Mouse (Mus musculus): ENCODE data around the gene Soat2. TPM values are rescaled to one million over a fixed set of nuclear protein-coding genes. Genes with fewer than 3 reads are reported as not detected.

Gene Soat2
- polyA plus RNA-seq, 1 experiment from 2014 or later, result 0.42 TPM

- WGBS, result 69% methylated on average over 6 of the region's 6 CpGs
Measured at GRCm38 (mm10) chr15:102188883-102189282, 38.6 kb downstream of the Soat2 start.

GRCm38 (mm10) chr15:102191699-102192098, 41.4 kb downstream of the Soat2 start:
- Histone ChIP-seq H3K4me2 (ENCODE audit: low read depth, low read length) (no peak overlapping the region), H3K4me3 (ENCODE audit: low read length) (no peak overlapping the region), H3K9me3 (replicated peaks; ENCODE audit: control insufficient read depth, low read length) (no peaks in the 10 kb centered on the region), H3K4me1 (ENCODE audit: control insufficient read depth, insufficient read depth, low read length) (no peaks in the 10 kb centered on the region), H3K9ac (ENCODE audit: low read length) (no peak overlapping the region), H3K27ac (ENCODE audit: low read length) (no peak overlapping the region), H3K36me3 (ENCODE audit: control insufficient read depth, insufficient read depth) (no peaks in the 10 kb centered on the region), H3K27me3 (ENCODE audit: control insufficient read depth, insufficient read depth, low read length) (no peaks in the 10 kb centered on the region)
- WGBS, result 69% methylated on average over 7 of the region's 7 CpGs
- ATAC-seq (replicated peaks; ENCODE audit: extremely low read depth, insufficient read depth, low FRiP score), result no peak

More at GRCm38 (mm10) chr15:102188883-102189282, 38.6 kb downstream of the Soat2 start:
- Histone ChIP-seq H3K36me3 (ENCODE audit: control insufficient read depth, insufficient read depth) (no peaks in the 10 kb centered on the region; the same call in 1 of the 2 replicates), H3K9me3 (replicated peaks; ENCODE audit: control insufficient read depth, low read length) (no peaks in the 10 kb centered on the region), H3K27me3 (ENCODE audit: control insufficient read depth, insufficient read depth, low read length) (no peaks in the 10 kb centered on the region), H3K4me3 (ENCODE audit: low read length) (no peak overlapping the region), H3K4me1 (ENCODE audit: control insufficient read depth, insufficient read depth, low read length) (no peaks in the 10 kb centered on the region), H3K27ac (ENCODE audit: low read length) (no peak overlapping the region), H3K4me2 (ENCODE audit: low read depth, low read length) (no peak overlapping the region), H3K9ac (ENCODE audit: low read length) (no peak overlapping the region)
- no peak for ATAC-seq (replicated peaks; ENCODE audit: extremely low read depth, insufficient read depth, low FRiP score)

- Histone ChIP-seq H3K4me3 (ENCODE audit: low read length) (no peak overlapping the region), H3K9me3 (replicated peaks; ENCODE audit: control insufficient read depth, low read length) (no peaks in the 10 kb centered on the region), H3K9ac (ENCODE audit: low read length) (no peak overlapping the region), H3K4me1 (ENCODE audit: control insufficient read depth, insufficient read depth, low read length) (no peaks in the 10 kb centered on the region), H3K4me2 (ENCODE audit: low read depth, low read length) (no peak overlapping the region), H3K36me3 (ENCODE audit: control insufficient read depth, insufficient read depth) (no peaks in the 10 kb centered on the region), H3K27ac (ENCODE audit: low read length) (no peak overlapping the region), H3K27me3 (ENCODE audit: control insufficient read depth, insufficient read depth, low read length) (no peaks in the 10 kb centered on the region)
- WGBS, result 53% methylated on average over 7 of the region's 7 CpGs
- no peak for ATAC-seq (replicated peaks; ENCODE audit: extremely low read depth, insufficient read depth, low FRiP score)
Measured at GRCm38 (mm10) chr15:102192271-102192812, 42.0 kb downstream of the Soat2 start.

- Histone ChIP-seq H3K4me2 (ENCODE audit: low read depth, low read length) (no peak overlapping the region), H3K9ac (ENCODE audit: low read length) (no peak overlapping the region), H3K4me1 (ENCODE audit: control insufficient read depth, insufficient read depth, low read length) (no peaks in the 10 kb centered on the region), H3K27me3 (ENCODE audit: control insufficient read depth, insufficient read depth, low read length) (no peaks in the 10 kb centered on the region), H3K36me3 (ENCODE audit: control insufficient read depth, insufficient read depth) (no peaks in the 10 kb centered on the region), H3K27ac (ENCODE audit: low read length) (no peak overlapping the region), H3K9me3 (replicated peaks; ENCODE audit: control insufficient read depth, low read length) (no peaks in the 10 kb centered on the region), H3K4me3 (ENCODE audit: low read length) (no peak overlapping the region)
- WGBS, result 37% methylated on average over 5 of the region's 5 CpGs
- ATAC-seq (replicated peaks; ENCODE audit: extremely low read depth, insufficient read depth, low FRiP score), result no peak
Measured at GRCm38 (mm10) chr15:102192820-102193386, 42.6 kb downstream of the Soat2 start.

GRCm38 (mm10) chr15:102193652-102194051, 43.3 kb downstream of the Soat2 start:
- Histone ChIP-seq H3K9me3 (replicated peaks; ENCODE audit: control insufficient read depth, low read length) (no peaks in the 10 kb centered on the region), H3K9ac (ENCODE audit: low read length) (no peak overlapping the region), H3K36me3 (ENCODE audit: control insufficient read depth, insufficient read depth) (no peaks in the 10 kb centered on the region), H3K4me3 (ENCODE audit: low read length) (no peak overlapping the region), H3K4me2 (ENCODE audit: low read depth, low read length) (no peak overlapping the region), H3K27ac (ENCODE audit: low read length) (no peak overlapping the region), H3K27me3 (ENCODE audit: control insufficient read depth, insufficient read depth, low read length) (no peaks in the 10 kb centered on the region), H3K4me1 (ENCODE audit: control insufficient read depth, insufficient read depth, low read length) (no peaks in the 10 kb centered on the region)
- no peak for ATAC-seq (replicated peaks; ENCODE audit: extremely low read depth, insufficient read depth, low FRiP score)
- 83% methylated on average over 4 of the region's 4 CpGs for WGBS

- Histone ChIP-seq H3K4me2 (ENCODE audit: low read depth, low read length) (no peak overlapping the region), H3K4me3 (ENCODE audit: low read length) (no peak overlapping the region), H3K9me3 (replicated peaks; ENCODE audit: control insufficient read depth, low read length) (no peaks in the 10 kb centered on the region), H3K4me1 (ENCODE audit: control insufficient read depth, insufficient read depth, low read length) (no peaks in the 10 kb centered on the region), H3K27me3 (ENCODE audit: control insufficient read depth, insufficient read depth, low read length) (no peaks in the 10 kb centered on the region), H3K9ac (ENCODE audit: low read length) (no peak overlapping the region), H3K27ac (ENCODE audit: low read length) (no peak overlapping the region), H3K36me3 (ENCODE audit: control insufficient read depth, insufficient read depth) (no peaks in the 10 kb centered on the region)
- no peak for ATAC-seq (replicated peaks; ENCODE audit: extremely low read depth, insufficient read depth, low FRiP score)
- WGBS, result 77% methylated on average over 4 of the region's 4 CpGs
Measured at GRCm38 (mm10) chr15:102194439-102194838, 44.1 kb downstream of the Soat2 start.

GRCm38 (mm10) chr15:102195373-102195772, 45.0 kb downstream of the Soat2 start:
- H3K36me3 ChIP-seq (ENCODE audit: control insufficient read depth, insufficient read depth), result no peaks in the 10 kb centered on the region
- no peaks in the 10 kb centered on the region for H3K9me3 ChIP-seq (replicated peaks; ENCODE audit: control insufficient read depth, low read length)
- H3K4me3 ChIP-seq (ENCODE audit: low read length), result no peak overlapping the region
- no peak overlapping the region for H3K9ac ChIP-seq (ENCODE audit: low read length)
- no peaks in the 10 kb centered on the region for H3K4me1 ChIP-seq (ENCODE audit: control insufficient read depth, insufficient read depth, low read length)
- ATAC-seq (replicated peaks; ENCODE audit: extremely low read depth, insufficient read depth, low FRiP score), result no peak
- H3K27ac ChIP-seq (ENCODE audit: low read length), result no peak overlapping the region
- H3K27me3 ChIP-seq (ENCODE audit: control insufficient read depth, insufficient read depth, low read length), result no peaks in the 10 kb centered on the region
- 71% methylated on average over 4 of the region's 4 CpGs for WGBS
- no peak overlapping the region for H3K4me2 ChIP-seq (ENCODE audit: low read depth, low read length)

- no peak overlapping the region for H3K4me2 ChIP-seq (ENCODE audit: low read depth, low read length)
- peaks cover 6% of the 10 kb centered on the region for H3K4me1 ChIP-seq (ENCODE audit: control insufficient read depth, insufficient read depth, low read length)
- H3K9ac ChIP-seq (ENCODE audit: low read length), result no peak overlapping the region
- ATAC-seq (replicated peaks; ENCODE audit: extremely low read depth, insufficient read depth, low FRiP score), result no peak
- H3K27ac ChIP-seq (ENCODE audit: low read length), result no peak overlapping the region
- no peak overlapping the region for H3K4me3 ChIP-seq (ENCODE audit: low read length)
- no peaks in the 10 kb centered on the region for H3K27me3 ChIP-seq (ENCODE audit: control insufficient read depth, insufficient read depth, low read length)
- H3K36me3 ChIP-seq (ENCODE audit: control insufficient read depth, insufficient read depth), result no peaks in the 10 kb centered on the region
- WGBS, result 86% methylated on average over 4 of the region's 4 CpGs
- no peaks in the 10 kb centered on the region for H3K9me3 ChIP-seq (replicated peaks; ENCODE audit: control insufficient read depth, low read length)
Measured at GRCm38 (mm10) chr15:102198841-102199240, 48.5 kb downstream of the Soat2 start.

GRCm38 (mm10) chr15:102202971-102203834, 52.9 kb downstream of the Soat2 start, which contains the start of gene Zfp740:
TSS of gene Zfp740 (plus strand) at chr15:102203249.
- peaks cover 29% of the 10 kb centered on the region for H3K4me1 ChIP-seq (ENCODE audit: control insufficient read depth, insufficient read depth, low read length)
- H3K36me3 ChIP-seq (ENCODE audit: control insufficient read depth, insufficient read depth), result peaks cover 19% of the 10 kb centered on the region
- H3K9me3 ChIP-seq (replicated peaks; ENCODE audit: control insufficient read depth, low read length), result no peaks in the 10 kb centered on the region
- H3K4me3 ChIP-seq (ENCODE audit: low read length), result peak within 1 kb of the TSS; percentile 78
- no peaks in the 10 kb centered on the region for H3K27me3 ChIP-seq (ENCODE audit: control insufficient read depth, insufficient read depth, low read length)
- under 1% methylated on average over 59 of the region's 68 CpGs for WGBS
- peak; percentile 98 for ATAC-seq (replicated peaks; ENCODE audit: extremely low read depth, insufficient read depth, low FRiP score)
- H3K27ac ChIP-seq (ENCODE audit: low read length), result peak within 1 kb of the TSS; percentile 99
- H3K4me2 ChIP-seq (ENCODE audit: low read depth, low read length), result peak within 1 kb of the TSS; percentile 77
- H3K9ac ChIP-seq (ENCODE audit: low read length), result peak within 1 kb of the TSS; percentile 94

Data from heart, embryonic 16.5 days (tissue).